Mouse (Mus musculus): ENCODE results near the gene Rpp40. TPM values are rescaled to one million over a fixed set of nuclear protein-coding genes. Genes with fewer than 3 reads are reported as not detected.
A peak's percentile ranks its signal among the peaks of the same experiment; 100 is the strongest.

Gene Rpp40
- total and polyA plus RNA-seq, 3 experiments, result 22.8 to 31.6 TPM; not detected in 1

DNA sequence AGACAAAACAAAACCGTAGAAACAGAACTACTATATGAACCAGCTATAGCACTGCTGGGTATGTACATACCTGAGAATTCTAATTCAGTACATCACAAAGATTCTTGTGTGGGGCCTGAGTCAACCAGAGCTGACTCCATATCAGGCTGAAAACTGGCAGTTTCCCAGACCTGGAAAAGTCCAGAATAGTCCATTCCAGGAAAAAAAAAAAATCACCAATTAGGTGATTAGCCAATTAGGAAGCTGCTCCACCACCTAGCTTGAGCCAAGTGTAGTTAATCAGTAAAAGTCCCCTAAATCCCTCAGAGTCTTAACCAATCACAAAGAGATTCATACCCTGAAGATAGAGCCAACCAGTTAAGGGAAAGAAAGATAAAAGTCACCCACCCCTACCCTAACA lies 5.3 kb upstream of the Rpp40 start:
- DNase-seq (ENCODE audit: low read depth, low spot score), result no peak
- H3K9ac ChIP-seq (ENCODE audit: control insufficient read depth, low read depth, low read length, poor library complexity, severe bottlenecking), result no peak overlapping the region
- no peak overlapping the region for H3K4me3 ChIP-seq (ENCODE audit: control insufficient read depth in 1 of 2, insufficient read depth in 1 of 2, low read depth in 2 of 2, low read length in 2 of 2)
- H3K4me1 ChIP-seq (ENCODE audit: control insufficient read depth in 1 of 2, insufficient read depth in 2 of 2, low read length in 2 of 2), result peaks cover 2% of the 10 kb centered on the region in 2 experiments; a peak in 3 of 4 replicates
- no peaks in the 10 kb centered on the region for H3K79me2 ChIP-seq (ENCODE audit: control insufficient read depth, insufficient read depth, low read length, poor library complexity)
- peaks cover 0 to 3% of the 10 kb centered on the region in 2 experiments; a peak in 1 of 4 replicates for H3K36me3 ChIP-seq (ENCODE audit: control insufficient read depth in 1 of 2, insufficient read depth in 2 of 2, low read length in 2 of 2)
- TF ChIP-seq MAFK (IDR thresholded peaks at IDR 0.05; ENCODE audit: borderline replicate concordance, low read depth, low read length), result no peak
- TF ChIP-seq CHD1 (IDR thresholded peaks at IDR 0.05; ENCODE audit: low read depth, low read length), result no peak
- no peak for TF ChIP-seq CHD2 (IDR thresholded peaks at IDR 0.05; ENCODE audit: low read length)
- TF ChIP-seq ELF1 (IDR thresholded peaks at IDR 0.05; ENCODE audit: low read depth, low read length), result no peak
- no peak for TF ChIP-seq NELFE (IDR thresholded peaks at IDR 0.05; ENCODE audit: low read depth, low read length)
- TF ChIP-seq BHLHE40 (IDR thresholded peaks at IDR 0.05; ENCODE audit: borderline replicate concordance, low read depth, low read length), result no peak
- no peak for TF ChIP-seq MAZ (IDR thresholded peaks at IDR 0.05; ENCODE audit: low read depth, low read length)
- no peak for TF ChIP-seq ZKSCAN1 (IDR thresholded peaks at IDR 0.05; ENCODE audit: low read depth, low read length)
- no peak for TF ChIP-seq CTCF (IDR thresholded peaks at IDR 0.05 in 2 of 3, conservative IDR thresholded peaks at IDR 0.05 in 1 of 3; ENCODE audit: control insufficient read depth in 1 of 3, insufficient read depth in 1 of 3, low read depth in 2 of 3, low read length in 3 of 3, poor library complexity in 1 of 3, severe bottlenecking in 1 of 3)
- no peak for TF ChIP-seq GATA1 (IDR thresholded peaks at IDR 0.05; ENCODE audit: low read depth, low read length)
- TF ChIP-seq NRF1 (IDR thresholded peaks at IDR 0.05; ENCODE audit: insufficient read depth, low read depth, low read length, poor library complexity, severe bottlenecking), result no peak
- no peak for TF ChIP-seq MAX (IDR thresholded peaks at IDR 0.05; ENCODE audit: low read length)
- TF ChIP-seq UBTF (IDR thresholded peaks at IDR 0.05; ENCODE audit: borderline replicate concordance, insufficient read depth, low read depth, low read length), result no peak
- no peaks in the 10 kb centered on the region for H3K9me3 ChIP-seq (replicated peaks; ENCODE audit: insufficient read depth, low read length)
- H3K27ac ChIP-seq (ENCODE audit: control insufficient read depth, low read depth, low read length), result no peak overlapping the region
- H3K27me3 ChIP-seq (ENCODE audit: control insufficient read depth in 1 of 2, insufficient read depth in 2 of 2, low read length in 2 of 2), result no peaks in the 10 kb centered on the region; a peak in 1 of 4 replicates

DNA sequence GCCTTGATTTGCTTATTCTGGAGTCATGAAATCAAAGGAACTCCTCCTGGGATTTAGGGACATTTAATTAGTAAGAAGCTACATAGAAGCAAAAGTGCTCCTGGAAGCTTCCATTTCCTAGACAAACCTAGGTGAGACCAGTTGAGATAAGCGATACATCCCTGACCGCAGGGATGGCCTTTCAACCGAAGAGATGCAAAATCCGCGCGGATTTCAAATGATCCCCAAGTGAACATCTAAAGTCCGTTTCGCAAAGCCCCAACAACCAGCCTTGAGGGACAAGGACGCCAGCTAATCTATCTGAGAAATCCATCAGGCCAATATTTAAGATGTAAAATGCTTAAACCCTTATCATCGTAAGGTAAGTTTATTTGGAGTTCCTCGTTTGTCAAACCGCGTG lies 781 bp downstream of the Rpp40 start:
- TF ChIP-seq TAL1 (IDR thresholded peaks at IDR 0.05; ENCODE audit: low read length) (no peak), ZC3H11A (IDR thresholded peaks at IDR 0.05; ENCODE audit: low read depth, low read length) (no peak), RAD21 (IDR thresholded peaks at IDR 0.05; ENCODE audit: low read depth, low read length) (no peak), ZKSCAN1 (IDR thresholded peaks at IDR 0.05; ENCODE audit: low read depth, low read length) (no peak), ZNF384 (IDR thresholded peaks at IDR 0.05; ENCODE audit: low read depth, low read length) (no peak), KAT2A (conservative IDR thresholded peaks at IDR 0.05; ENCODE audit: low read depth, low read length) (no peak), BHLHE40 (IDR thresholded peaks at IDR 0.05; ENCODE audit: borderline replicate concordance, low read depth, low read length) (no peak), GABPA (IDR thresholded peaks at IDR 0.05; ENCODE audit: low read depth, low read length) (no peak)
- H3K4me3 ChIP-seq (ENCODE audit: control insufficient read depth in 1 of 2, insufficient read depth in 1 of 2, low read depth in 2 of 2, low read length in 2 of 2), result peak overlapping the region; percentile 69 to 91
- peaks cover 0 to 3% of the 10 kb centered on the region in 2 experiments; a peak in 1 of 4 replicates for H3K36me3 ChIP-seq (ENCODE audit: control insufficient read depth in 1 of 2, insufficient read depth in 2 of 2, low read length in 2 of 2)
- DNase-seq (ENCODE audit: low read depth, low spot score), result no peak
- peak overlapping the region; percentile 56 for H3K27ac ChIP-seq (ENCODE audit: control insufficient read depth, low read depth, low read length)
- no peaks in the 10 kb centered on the region for H3K9me3 ChIP-seq (replicated peaks; ENCODE audit: insufficient read depth, low read length)
- no peaks in the 10 kb centered on the region for H3K27me3 ChIP-seq (ENCODE audit: control insufficient read depth in 1 of 2, insufficient read depth in 2 of 2, low read length in 2 of 2)
- H3K9ac ChIP-seq (ENCODE audit: control insufficient read depth, low read depth, low read length, poor library complexity, severe bottlenecking), result peak overlapping the region; percentile 69
- no peaks in the 10 kb centered on the region; the same call in 1 of the 2 replicates for H3K79me2 ChIP-seq (ENCODE audit: control insufficient read depth, insufficient read depth, low read length, poor library complexity)
- H3K4me1 ChIP-seq (ENCODE audit: control insufficient read depth in 1 of 2, insufficient read depth in 2 of 2, low read length in 2 of 2), result peaks cover 2 to 8% of the 10 kb centered on the region in 2 experiments

All from MEL (cell line).